Mouse (Mus musculus): ENCODE data around the gene Dhtkd1.
"Not testable (repeated sequence)": the region's sequence is repeated elsewhere in the genome, so short reads cannot be mapped to it uniquely, and the experiment has no call there.

GRCm38 (mm10) chr2:5963729-5964128 is 21.1 kb upstream of the Dhtkd1 start:
- TF ChIP-seq ZNF384 (IDR thresholded peaks at IDR 0.05; ENCODE audit: low read depth, low read length); CHD2 (IDR thresholded peaks at IDR 0.05; ENCODE audit: low read depth, low read length); ZC3H11A (IDR thresholded peaks at IDR 0.05; ENCODE audit: borderline replicate concordance, low read depth, low read length); HCFC1 (IDR thresholded peaks at IDR 0.05; ENCODE audit: borderline replicate concordance, insufficient read depth, low read length): not testable (repeated sequence)
